Mouse (Mus musculus) E14TG2a.4 (cell line): Measurements from ENCODE around the gene Art1.

Experiments
- H3K27me3 ChIP-seq: 2 replicates; pipeline ENCODE4 v1.6.1; 2014; ENCODE audit warnings: low read length, control low read depth; ENCODE audit not compliant: insufficient read depth
- H3K36me3 ChIP-seq: 2 replicates; pipeline ENCODE4 v1.6.1; 2014; ENCODE audit warnings: low read length, control low read depth; ENCODE audit not compliant: insufficient read depth
- H3K4me1 ChIP-seq: replicated peaks from 2 replicates; pipeline ENCODE4 v1.6.1; 2014; ENCODE audit warnings: low read depth, low read length, control low read depth
- H3K4me3 ChIP-seq: replicated peaks from 2 replicates; pipeline ENCODE4 v1.5.1; 2014; ENCODE audit warnings: mild to moderate bottlenecking, low read length
- H3K9me3 ChIP-seq: 2 replicates; pipeline ENCODE4 v1.6.1; 2014; ENCODE audit warnings: low read length, control low read depth
- CTCF ChIP-seq: conservative IDR thresholded peaks from 2 replicates; pipeline ENCODE4 v1.5.1; 2014; ENCODE audit warnings: low read length
- NANOG ChIP-seq: IDR thresholded peaks from 2 replicates; pipeline ENCODE4 v1.6.1; 2014; ENCODE audit warnings: borderline replicate concordance, low read length, mixed read lengths
- POU5F1 ChIP-seq: IDR thresholded peaks from 2 replicates; pipeline ENCODE4 v1.6.1; 2014; ENCODE audit warnings: low read length, borderline replicate concordance

The Art1 gene

DNA sequence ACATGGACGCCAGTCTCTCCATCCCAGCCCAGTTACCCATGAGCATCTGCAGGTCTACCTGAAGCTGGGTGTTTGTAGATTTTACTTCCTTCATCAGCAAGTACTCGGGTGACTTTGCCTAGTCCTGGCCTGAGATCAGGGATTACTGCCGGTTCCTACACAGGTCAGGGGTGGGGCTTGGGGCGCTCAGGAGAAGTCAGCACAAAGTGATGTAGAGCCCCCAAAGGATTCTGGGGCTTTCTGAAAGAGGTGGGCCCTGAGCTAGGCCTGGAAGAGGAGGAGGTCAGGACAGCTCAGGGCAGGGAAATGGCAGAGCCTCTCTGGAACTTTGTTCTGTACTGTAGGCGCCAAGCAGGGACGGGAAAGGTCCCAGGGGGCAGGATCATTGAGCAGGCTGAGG is 1.2 kb downstream of the Art1 start:
- TF ChIP-seq NANOG (no peak), CTCF (no peak), POU5F1 (no peak)
- Histone ChIP-seq H3K4me1 (peaks cover 62% of the 10 kb centered on the region), H3K27me3 (peaks cover 37% of the 10 kb centered on the region), H3K4me3 (peak overlapping the region; percentile 64), H3K9me3 (no peaks in the 10 kb centered on the region), H3K36me3 (no peaks in the 10 kb centered on the region)

DNA sequence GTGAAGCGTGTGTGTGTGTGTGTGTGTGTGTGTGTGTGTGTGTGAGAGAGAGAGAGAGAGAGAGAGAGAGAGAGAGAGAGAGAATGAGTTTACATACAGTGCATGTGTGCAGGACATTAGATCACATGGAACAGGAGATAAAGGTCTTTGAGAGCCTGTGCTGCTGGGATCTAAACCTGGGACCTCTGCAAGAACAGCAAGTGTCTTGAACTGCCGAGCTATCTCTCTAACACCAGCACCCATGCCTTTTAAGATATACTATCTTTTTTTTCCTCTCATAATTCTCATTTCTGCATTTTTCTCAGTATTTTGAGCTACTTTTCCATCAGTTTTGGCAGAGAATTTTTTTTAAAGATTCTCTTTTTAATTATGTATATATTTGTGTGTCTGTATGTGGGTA is 2.0 kb downstream of the Art1 start:
- TF ChIP-seq POU5F1 = no peak
- TF ChIP-seq CTCF = no peak
- no peak for TF ChIP-seq NANOG
- peaks cover 37% of the 10 kb centered on the region for H3K27me3 ChIP-seq
- H3K4me1 ChIP-seq = peaks cover 67% of the 10 kb centered on the region
- H3K9me3 ChIP-seq = no peaks in the 10 kb centered on the region
- no peaks in the 10 kb centered on the region for H3K36me3 ChIP-seq
- no peak overlapping the region for H3K4me3 ChIP-seq

- Histone ChIP-seq H3K9me3 (no peaks in the 10 kb centered on the region), H3K4me1 (peaks cover 62% of the 10 kb centered on the region), H3K4me3 (no peak overlapping the region), H3K27me3 (peaks cover 34% of the 10 kb centered on the region), H3K36me3 (no peaks in the 10 kb centered on the region)
- no peak for TF ChIP-seq POU5F1
- no peak for TF ChIP-seq CTCF
- no peak for TF ChIP-seq NANOG
Measured at GRCm38 (mm10) chr7:102104126-102104525, 2.6 kb downstream of the Art1 start.

DNA sequence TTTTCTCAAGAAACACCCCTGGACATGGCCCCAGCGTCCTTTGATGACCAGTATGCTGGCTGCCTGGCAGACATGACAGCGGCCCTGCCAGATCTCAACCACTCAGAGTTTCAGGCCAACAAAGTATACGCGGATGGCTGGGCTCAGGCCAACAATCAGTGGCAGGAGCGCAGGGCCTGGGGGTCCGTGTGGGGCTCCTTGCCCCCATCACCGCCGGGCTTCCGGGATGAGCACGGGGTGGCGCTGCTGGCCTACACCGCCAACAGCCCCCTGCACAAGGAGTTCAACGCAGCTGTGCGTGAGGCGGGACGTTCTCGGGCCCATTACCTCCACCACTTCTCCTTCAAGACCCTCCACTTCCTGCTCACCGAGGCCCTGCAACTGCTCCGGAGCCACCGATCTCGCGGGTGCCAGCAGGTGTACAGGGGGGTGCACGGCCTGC is 5.2 kb downstream of the Art1 start:
- peaks cover 36% of the 10 kb centered on the region for H3K4me1 ChIP-seq
- peak overlapping the region; percentile 76 for H3K4me3 ChIP-seq
- H3K36me3 ChIP-seq = no peaks in the 10 kb centered on the region
- TF ChIP-seq CTCF = no peak
- TF ChIP-seq NANOG = no peak
- no peak for TF ChIP-seq POU5F1
- no peaks in the 10 kb centered on the region for H3K9me3 ChIP-seq
- peaks cover 53% of the 10 kb centered on the region for H3K27me3 ChIP-seq

- Histone ChIP-seq H3K27me3 (peaks cover 68% of the 10 kb centered on the region), H3K4me3 (no peak overlapping the region), H3K4me1 (peaks cover 29% of the 10 kb centered on the region), H3K36me3 (no peaks in the 10 kb centered on the region), H3K9me3 (no peaks in the 10 kb centered on the region)
- no peak for TF ChIP-seq POU5F1
- TF ChIP-seq NANOG = no peak
- no peak for TF ChIP-seq CTCF
Measured at GRCm38 (mm10) chr7:102108206-102108605, 6.7 kb downstream of the Art1 start.

DNA sequence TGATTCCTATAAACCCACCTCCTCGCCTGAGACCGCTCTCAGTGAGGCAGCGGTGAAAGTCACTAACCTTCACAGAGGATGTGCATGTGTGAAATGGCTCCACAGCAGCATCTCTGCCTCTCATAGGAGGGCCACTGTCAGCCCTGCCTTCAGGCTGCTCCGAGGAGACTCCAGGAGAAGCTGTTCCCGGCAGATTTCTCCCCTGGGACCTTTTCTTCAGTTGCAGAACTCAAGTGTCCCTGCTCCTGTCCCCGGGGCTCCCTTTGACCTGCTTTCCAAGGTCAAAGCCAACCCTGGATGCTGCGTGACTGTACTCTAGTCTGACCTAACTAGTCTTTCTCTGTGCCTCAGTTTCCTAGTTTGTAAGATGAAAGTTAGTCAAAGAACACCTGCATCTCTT is 7.6 kb downstream of the Art1 start, which contains the start of gene Art5:
Gene Art5, minus strand, starts transcription at position 319 of the 400 bp plus-strand sequence.
- Histone ChIP-seq H3K4me1 (peaks cover 38% of the 10 kb centered on the region), H3K36me3 (no peaks in the 10 kb centered on the region), H3K9me3 (no peaks in the 10 kb centered on the region), H3K4me3 (no peak within 1 kb of the TSS), H3K27me3 (peaks cover 77% of the 10 kb centered on the region)
- TF ChIP-seq POU5F1 (no peak), NANOG (no peak)

- Histone ChIP-seq H3K4me3 (no peak overlapping the region), H3K36me3 (no peaks in the 10 kb centered on the region), H3K4me1 (peaks cover 39% of the 10 kb centered on the region), H3K9me3 (no peaks in the 10 kb centered on the region), H3K27me3 (peaks cover 80% of the 10 kb centered on the region)
- TF ChIP-seq CTCF (no peak), NANOG (no peak), POU5F1 (no peak)
Measured at GRCm38 (mm10) chr7:102109746-102110145, 8.2 kb downstream of the Art1 start.

DNA sequence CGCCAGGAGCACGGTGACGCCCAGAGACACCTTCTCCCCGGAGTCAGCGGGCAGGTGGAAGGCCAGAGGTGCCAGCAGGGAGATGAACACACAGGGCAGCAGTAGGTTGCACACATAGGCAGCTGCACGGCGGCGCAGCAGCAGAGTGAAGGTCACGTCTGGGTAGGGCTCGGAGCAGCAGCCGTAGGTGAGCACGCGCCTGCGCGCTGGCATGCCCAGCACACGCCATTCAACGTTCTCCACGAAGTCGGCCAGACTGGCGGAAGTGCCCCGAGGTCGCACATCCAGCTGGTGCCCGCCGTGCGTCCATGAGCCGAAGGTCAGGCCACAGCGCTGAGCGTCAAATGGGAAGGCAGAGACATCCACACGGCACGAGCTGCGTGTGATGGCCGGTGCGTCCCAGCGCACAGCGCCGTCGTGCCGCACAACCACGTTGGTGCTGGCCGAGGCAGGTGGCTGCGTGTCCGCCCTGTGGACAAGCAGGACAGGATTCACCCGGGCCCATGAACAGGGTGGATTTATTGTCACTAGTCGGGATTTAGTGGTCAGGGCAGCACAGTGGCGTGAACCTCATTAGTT is 11.7 kb downstream of the Art1 start:
- TF ChIP-seq NANOG (no peak), CTCF (no peak), POU5F1 (no peak)
- no peaks in the 10 kb centered on the region for H3K9me3 ChIP-seq
- H3K36me3 ChIP-seq = peaks cover under 1% of the 10 kb centered on the region; the same call in 1 of the 2 replicates
- H3K27me3 ChIP-seq = peaks cover 65% of the 10 kb centered on the region
- peak overlapping the region; percentile 74 for H3K4me3 ChIP-seq
- H3K4me1 ChIP-seq = peaks cover 20% of the 10 kb centered on the region

DNA sequence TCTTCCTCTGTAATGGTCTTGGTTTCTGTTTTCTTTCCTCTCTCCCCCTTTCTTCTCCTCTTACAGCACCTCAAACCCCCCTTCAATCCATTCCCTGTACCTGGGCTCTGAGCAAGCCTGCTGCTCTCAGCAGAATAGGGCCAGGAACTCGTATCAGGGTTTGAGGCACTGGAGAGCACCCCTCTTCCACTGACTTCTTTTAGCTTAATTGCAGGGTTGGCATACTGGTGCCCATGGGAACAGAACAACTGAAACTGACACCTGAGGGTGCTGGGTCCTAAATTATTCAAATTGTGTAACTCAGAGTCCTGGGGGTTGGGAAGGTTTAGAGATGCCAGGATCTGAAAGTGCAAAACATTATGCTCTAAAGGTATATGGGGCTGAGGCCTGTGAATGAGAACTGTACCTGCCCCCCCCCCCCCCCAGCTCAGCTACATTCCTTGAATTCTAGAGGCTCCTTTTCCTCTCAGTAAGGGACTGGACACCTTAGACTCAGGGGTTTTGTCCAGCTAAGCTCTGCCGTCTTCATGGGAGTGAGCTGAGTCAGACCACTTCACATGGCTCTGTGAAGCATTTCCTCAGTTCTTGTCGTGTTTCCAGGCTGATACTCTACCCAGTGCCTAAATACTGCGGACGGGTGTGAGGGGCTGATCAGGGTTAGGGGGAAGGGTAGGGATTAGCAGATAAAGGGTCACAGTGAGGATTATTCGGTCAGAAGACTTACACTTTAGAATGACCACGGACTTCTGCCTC is 15.2 kb downstream of the Art1 start, which contains the start of gene Chrna10:
Gene Chrna10, minus strand, starts transcription at position 250 of the 753 bp plus-strand sequence.
- Histone ChIP-seq H3K9me3 (no peaks in the 10 kb centered on the region), H3K4me3 (no peak within 1 kb of the TSS), H3K27me3 (peaks cover 36% of the 10 kb centered on the region), H3K4me1 (peaks cover 20% of the 10 kb centered on the region), H3K36me3 (peaks cover 35% of the 10 kb centered on the region)
- TF ChIP-seq NANOG = no peak
- TF ChIP-seq POU5F1 = no peak
- no peak for TF ChIP-seq CTCF
